Mouse (Mus musculus): ENCODE measurements around the gene Rabgap1l.

GRCm38 (mm10) chr1:160485731-160486130 lies 307.3 kb downstream of the Rabgap1l start:
- no peak for TF ChIP-seq CTCF (IDR thresholded peaks at IDR 0.05; ENCODE audit: low read depth, low read length)
- no peak for TF ChIP-seq POLR2AphosphoS5 (IDR thresholded peaks at IDR 0.05; ENCODE audit: insufficient replicate concordance, low read depth, low read length)
- TF ChIP-seq TAL1 (conservative IDR thresholded peaks at IDR 0.05; ENCODE audit: low read depth, low read length) = no peak

All from G1E (cell line).